Mouse (Mus musculus) layer of hippocampus, adult 8-10 months (tissue): ENCODE measurements around the gene Tcaf3. TPM values are rescaled to one million over a fixed set of nuclear protein-coding genes. Genes with fewer than 3 reads are reported as not detected.

Experiments
- DNase-seq, 2 experiments: peaks; one replicate each; pipeline ENCODE4 v3.0.0; 2022; ENCODE audit warnings: low spot score in 2 of 2
- total RNA-seq, 4 experiments: library from RNA; stranded (reverse); gene quantifications; 2 replicates each; pipeline ENCODE4 v1.2.4; 2022

Gene Tcaf3
- not detected for total RNA-seq

DNA sequence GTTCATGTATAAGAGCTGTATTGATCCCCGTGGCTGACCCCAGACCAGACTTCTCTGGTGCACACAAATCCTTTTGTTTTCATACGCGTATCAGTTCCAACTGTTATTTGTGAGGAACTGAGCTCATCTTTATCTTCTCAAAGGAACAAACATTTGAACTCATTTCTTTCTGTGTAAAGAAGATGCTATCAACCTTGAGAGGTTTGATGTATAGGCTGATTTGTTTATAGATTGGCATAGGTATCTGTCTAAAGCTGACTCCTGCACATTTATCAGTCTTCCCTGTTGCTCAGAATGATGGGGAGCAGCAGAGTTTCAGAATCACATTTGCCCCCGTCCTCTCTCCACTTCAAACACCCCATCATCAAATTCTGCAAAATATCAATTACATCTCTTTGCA is at the start of gene Tcaf3:
TSS of gene Tcaf3 (minus strand) at position 101 of the 400 bp plus-strand sequence.
- DNase-seq = no peak

DNA sequence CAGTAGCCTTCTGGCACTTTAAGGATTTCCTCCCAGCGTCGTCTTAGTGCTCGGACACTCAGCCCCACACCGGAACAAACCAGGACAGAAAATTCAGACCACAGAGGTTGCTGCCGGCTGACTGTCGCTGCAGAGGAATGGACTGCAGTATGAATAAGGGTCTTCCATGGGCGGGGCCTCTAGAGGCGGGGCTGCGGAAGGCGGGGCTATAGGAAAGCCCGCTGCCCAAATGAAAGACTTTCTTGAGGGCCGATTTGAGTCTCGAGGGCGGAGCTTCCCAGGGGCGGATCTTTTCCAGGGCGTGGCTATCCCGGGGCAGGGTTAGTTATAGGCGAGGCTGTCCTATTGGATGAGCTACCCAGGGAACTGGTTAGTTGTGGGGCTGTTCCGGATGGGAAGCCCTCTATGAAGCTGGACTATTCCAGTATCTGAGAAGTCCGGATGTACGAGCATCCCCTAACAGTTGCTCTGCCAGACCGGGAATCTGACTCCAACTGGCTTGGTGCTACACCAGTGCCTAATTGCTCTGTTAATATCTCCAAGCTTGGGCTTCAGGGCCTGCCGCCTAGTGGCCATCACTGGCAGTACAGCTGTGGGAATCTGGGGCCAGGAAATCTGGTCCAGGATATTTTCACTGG is 47.5 kb upstream of the Tcaf3 start, which contains the start of gene Tcaf2:
TSS of gene Tcaf2 (minus strand) at position 343 of the 638 bp plus-strand sequence.
- DNase-seq = peak; percentile 28 to 63

DNA sequence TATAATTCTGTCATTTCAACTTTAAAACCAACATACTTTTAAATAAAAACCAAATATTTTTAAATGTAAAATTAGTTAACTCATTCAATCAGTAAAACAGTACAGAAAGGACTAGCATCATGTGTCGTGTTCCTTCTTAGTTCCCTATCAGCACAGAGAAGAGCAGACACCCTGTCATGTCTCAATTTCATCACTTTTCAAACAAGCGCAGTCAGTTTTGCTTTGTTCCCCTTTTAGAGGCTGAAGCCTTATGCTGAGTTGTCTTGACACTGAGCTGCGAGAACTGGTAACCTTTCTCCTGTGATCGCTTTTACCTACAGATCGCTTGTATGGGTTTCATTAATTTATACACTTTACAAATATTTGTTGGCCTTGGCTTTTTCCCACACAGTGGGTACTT is 36.9 kb upstream of the Tcaf3 start:
- DNase-seq = no peak

DNA sequence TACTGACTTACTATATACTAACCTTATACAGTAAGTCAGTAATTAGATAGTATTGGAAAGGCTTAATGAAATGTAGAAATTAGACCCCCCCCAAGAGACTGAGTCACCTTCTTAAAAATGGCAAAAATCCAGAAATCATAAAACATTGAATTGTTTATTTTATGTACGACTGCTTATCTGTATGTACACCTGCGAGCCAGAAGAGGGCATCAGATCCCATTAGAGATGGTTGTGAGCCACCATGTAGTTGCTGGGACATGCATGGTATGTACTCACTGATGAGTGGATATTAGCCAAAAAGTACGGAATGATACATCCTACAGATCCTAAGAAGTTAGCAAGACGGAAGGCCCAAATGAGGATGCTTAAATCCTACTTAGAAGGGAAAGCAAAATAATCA is 33.9 kb upstream of the Tcaf3 start:
- DNase-seq = no peak

DNA sequence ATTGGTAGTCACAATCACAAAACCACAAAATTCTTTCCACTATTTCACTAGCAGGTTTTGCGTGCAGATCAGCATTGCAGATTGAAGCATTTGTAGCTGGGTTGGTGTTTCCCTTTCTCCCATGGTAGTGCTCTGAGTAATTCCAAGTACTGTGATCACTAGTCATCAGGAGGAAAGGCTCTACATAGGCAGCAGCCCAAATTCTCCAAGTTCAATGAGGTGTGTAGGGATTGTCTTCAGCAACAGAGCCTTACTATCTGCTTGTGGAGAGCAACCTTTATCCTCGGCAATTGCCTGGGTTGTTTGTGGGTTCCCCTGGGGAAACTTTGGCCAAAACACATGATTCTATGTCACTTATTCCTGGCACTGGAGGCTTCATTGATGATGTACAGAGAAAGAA is 19.4 kb upstream of the Tcaf3 start:
- no peak for DNase-seq

DNA sequence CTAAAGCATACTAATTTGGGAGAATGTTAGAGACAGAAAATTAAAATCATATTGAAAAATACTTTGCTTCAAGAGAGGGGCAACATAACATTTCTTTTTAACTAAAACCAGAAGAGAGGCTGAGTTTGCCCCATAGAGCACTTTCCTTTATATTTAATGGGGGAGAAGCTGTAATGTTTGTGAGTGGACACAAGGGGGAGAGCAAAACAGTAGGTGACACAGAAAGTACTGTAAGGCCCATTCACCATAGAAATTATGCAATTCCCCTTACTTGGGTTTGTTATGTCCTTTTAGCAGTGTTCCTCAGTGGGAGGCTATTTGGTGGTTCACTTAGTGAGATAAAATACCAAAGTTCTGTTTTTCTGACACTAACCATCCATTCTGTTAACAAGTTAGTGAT is 14.7 kb upstream of the Tcaf3 start:
- no peak for DNase-seq

DNA sequence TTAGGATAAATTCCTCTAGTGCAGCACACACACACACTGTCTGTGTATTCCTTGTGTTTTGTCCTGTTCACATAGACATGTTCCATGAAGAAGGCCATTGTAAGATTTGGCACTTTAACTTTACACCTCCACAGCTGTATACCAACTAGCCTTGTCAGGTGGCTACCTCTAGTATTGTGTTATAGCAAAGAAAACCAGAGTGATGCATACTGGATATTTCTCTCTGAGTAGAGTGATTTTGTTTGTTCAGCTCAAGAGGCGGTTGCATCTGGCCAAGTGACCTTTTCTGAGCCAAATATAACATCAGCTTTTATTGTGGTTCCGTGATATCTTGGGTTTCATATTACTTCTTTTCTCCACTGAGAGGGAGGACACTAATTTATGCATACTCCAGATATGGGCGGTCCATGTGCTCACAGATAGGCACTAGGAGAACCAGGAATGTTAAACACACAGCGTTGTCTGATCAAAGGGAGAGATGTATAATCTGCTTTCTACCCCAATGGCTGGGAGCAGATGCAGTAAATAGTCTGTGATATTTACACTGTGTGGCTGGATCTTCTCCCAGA is 13.5 kb upstream of the Tcaf3 start:
- DNase-seq = no peak

DNA sequence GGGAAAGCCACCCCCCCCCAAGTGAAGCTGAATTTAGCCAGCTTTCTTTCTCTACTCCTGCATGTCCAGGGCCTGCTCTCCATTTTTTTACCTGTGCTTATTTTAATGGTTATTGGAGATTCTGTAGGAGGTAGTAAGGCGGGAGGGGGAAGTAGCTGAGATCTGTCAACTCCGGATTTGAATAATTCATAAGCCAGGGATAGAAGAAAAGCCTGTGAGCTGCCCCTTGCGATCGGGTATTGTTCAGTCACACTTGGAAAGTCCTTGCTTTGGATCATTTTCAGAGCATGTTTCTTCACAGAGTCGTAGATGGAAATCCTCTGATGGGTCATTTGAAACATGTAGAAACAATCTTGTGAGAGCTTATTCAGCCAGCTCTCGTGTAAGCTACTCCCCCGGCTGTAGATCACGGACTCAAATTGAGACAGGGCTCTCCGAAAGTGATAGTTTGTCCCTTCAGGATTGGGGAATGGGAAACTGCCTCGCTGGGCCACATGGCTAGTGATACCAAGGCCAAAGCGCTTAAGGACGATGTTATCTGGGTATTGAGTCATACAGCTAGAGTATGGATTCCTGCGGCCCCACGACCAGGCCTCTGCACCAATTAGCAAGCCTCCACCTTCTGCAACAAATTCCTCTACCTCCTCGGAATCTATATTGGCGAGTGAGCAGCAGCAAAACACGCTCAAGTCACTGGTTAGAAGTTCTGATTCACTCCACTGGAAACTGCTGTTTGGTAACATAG is 4.2 kb downstream of the Tcaf3 start:
- DNase-seq = no peak

DNA sequence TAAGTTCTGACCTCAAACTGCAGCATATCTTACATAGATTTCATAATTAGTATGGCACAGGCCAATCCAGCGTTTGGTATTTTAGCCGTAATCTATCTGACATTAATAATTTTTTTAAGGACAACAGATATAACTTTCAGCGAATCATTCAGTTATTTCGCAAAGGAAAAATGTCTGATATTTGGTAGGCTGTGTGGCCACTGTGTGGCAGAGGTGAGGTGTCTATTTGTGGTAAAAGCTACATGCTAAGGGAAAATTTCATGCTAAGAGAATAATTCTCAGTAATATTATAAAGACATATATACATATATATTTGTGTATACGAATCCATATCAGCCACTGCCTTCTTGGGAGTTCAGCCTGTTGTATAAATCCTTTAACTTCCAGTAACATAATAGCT is 10.9 kb downstream of the Tcaf3 start:
- DNase-seq = no peak

DNA sequence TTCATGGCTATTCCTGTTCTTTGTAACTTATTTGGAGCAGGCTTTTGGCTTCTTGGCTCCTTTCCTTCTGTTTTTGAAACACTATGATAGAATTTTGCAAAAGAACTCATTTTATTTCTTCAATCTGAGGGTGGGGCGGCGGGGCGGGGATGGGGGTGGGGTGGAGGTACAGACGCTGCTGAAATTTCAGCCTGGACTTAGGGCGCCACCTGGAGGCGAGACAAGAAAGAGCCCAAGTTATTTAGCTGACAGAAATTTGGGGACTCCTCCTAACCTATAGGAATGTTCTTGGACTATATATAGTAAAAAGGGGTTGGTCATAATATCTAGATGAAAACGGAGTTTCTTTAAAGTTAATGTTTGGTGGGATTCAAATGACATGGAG is 14.0 kb downstream of the Tcaf3 start:
- DNase-seq = peak; percentile 10 to 46

DNA sequence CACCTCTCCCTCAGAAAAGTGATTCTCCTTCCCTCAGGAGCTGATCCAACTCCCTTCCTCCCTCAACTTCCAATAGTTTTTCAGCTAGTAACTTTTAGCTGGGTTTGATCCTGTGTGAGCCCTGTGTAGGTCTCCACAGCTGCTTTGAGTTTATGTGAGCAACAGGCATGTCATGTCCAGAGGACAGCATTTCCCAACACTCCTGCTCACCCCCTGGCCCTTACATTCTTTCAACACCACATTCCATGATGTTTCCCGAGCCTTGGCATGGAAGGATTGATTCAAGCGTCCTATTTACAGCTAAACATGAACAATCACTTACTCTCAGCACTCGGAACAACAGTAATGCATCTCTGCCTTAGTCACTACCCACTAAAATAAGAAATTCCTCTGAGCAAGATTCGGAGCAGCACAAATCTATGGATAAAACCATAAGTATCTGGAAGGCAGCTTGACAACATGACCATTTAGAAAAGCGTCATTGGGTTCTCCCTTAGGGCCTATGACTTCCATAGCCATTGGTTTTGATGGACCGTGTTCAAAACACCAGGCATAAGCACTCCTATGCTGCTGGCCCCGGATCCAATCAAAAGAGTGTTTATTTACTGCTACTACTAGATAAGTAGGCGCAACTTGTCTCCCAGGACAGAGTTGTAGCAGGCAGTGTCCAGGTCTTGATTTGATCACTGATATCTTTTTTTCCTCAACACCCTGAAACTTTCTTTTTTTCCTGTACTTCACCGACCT is 14.6 kb downstream of the Tcaf3 start:
- DNase-seq = no peak

DNA sequence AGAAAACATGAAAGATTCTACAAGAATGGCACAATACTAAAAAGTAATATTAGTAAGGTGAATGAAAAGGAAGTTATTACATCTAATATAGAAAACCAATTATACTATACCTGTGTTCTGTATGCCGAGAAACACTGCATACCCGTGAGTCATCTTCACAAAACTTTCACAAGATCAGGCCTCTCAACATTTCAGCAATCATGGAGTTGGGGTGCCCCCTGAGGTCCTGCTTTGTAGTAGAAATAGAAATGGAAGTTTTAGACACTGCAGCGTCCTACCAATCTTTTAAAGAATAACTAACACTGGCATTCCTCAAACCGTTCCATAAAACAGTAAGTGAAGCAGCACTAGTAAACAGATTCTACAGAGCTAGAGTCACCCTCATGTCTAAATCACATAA is 18.8 kb downstream of the Tcaf3 start:
- DNase-seq = no peak

DNA sequence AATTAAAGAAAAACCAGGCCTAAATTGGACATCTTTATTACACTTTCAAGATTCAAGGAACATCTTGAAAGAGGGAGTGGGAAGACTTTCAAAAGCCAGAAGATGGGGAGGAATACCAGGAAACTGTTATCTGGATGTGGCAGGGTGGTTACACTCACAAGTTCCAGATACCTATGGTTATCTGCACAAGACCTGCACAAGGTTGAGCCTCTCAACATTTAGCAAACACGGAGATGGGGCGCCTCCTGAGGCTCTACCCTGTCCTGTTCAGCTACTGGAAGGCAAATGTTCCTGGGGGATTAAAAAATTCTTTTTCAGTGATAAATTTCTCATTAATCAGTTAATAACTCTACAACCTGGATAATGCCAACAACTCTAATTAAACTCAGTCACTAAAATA is 20.1 kb downstream of the Tcaf3 start:
- DNase-seq = no peak

DNA sequence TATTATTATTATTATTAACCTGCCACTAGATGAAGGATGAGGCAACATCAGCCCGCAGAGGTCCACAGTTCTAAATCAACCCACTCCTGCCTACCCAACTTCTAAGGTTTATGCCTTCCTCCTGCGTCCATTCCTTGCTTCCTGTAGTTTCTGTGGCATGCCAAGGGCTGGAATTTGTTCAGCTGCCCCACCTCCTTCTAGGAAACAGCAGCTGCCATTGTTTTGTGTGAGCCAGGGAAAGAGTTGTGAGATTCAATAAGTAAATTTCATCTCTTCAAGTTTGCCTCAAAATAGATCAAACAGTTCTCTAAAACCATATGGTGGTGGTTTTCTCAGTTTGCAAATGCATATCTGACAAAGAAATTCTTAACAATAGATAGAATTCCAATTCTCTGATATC is 29.3 kb downstream of the Tcaf3 start:
- no peak for DNase-seq

DNA sequence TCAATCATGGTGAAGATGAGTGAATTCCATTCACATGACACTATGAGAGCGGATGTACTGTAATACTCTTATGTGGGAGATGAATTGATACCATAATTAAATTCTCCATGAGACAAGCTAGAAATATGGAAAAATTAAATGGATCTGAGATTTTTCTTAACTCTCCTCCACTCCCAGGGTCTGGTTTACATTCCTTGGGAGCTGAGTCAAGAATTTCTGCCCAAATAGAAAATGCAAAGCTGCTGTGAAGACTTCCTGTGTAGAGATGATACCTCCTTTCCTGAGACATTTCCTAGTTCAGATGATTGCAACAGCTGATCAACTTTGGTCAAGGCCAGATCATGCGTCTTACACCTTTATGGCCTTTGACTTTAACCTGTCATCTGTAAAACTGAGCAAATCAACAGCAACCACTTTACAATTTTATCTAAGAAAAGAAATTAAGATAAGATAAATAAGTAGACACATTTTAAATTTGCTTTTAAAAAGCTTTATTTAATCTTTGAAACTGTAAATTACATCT is 31.4 kb downstream of the Tcaf3 start:
- no peak for DNase-seq

DNA sequence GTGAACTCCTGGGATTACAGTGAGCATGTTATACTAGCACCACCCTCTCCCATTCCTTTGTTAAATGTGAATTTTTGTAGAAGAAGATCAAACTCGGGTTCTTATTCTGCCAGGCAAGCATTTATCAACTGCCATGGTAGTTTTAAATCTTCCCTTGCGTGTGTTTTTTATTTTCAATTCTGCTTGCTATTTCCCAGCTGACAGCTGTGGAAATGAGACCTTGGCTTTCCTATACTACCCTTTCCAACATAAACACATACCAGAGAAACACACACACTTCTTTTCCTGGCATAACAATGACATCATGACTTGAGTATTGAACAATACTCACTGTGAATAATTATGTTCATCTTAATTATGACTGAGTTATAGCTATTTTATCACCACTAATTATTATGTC is 35.2 kb downstream of the Tcaf3 start:
- no peak for DNase-seq

DNA sequence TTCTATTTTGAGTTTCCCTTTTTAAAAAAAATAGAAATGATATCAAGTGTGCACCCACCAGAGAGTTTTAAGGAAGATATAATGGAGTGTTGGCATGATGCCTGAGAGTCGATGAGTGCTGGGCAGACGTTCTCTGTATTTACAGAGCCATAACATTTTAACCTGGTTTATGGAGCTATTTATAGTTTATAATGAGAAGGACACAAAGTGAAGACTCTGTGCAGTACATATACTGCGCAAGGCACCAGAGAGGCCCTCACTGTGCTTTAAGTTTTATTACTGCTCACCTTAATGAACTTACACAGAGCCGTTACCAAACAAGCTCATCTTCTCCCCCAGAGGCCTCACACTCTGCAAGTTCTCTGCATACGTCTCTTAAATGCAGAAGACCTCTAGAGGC is 36.6 kb downstream of the Tcaf3 start:
- no peak for DNase-seq

DNA sequence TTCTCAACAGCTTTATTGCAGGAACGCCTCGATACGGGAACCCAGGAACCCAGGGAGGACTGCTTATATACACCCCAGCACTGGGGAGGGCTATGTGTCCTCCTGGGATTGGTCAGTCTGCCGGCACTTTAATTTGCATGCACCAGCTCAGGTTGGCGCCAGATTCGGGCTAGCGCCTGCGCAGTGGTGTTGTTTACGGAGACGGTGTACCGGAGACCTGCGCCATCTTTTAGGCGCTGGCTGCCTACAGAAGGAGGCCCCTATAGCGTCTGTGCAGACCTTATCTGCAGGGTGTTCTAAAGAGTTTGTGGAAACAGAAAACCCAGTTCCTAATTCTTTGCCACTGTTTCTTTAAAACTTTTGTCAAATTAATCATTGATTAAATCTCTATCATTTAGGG is 38.9 kb downstream of the Tcaf3 start:
- DNase-seq = no peak

DNA sequence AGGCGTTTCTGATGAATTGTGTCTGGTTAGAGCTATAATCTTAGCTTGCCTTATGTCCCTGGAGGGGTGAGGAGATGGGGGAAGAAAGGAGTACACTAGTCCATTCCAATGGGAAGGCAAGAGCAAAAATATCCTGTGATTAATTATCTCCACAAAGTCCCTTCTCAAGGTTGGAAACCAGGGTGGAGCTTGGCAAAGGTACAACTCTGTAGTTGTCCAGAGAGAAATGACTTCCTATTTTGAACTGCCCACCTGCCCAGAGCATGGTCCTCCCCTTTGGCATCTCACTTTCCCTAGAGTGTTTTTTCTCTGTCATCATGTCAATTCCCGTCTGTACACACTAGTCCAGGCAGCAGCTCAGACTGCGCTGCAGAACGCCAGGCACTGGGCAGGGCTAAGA is 50.0 kb downstream of the Tcaf3 start, which contains the start of gene Olfr455:
TSS of gene Olfr455 (minus strand) at position 127 of the 400 bp plus-strand sequence.
- DNase-seq = no peak

DNA sequence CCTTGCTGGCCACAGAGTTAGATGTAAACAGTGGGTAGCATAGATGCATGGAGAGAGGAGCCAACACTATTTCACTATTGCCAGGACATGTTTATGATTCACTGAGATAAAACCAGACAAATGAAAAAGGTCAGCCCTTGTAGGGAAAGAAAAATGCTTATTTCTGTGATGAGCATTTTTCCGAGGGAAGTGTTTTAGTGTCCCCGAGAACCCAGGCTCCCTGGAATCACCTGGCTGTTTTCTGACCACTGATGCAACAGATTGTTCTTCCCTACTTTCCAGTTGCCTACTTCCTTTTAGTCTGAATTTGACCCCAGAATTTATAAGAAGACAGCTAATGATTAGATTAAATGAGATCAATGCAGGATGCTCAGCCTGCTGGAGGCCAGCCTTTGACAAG is 51.3 kb downstream of the Tcaf3 start:
- no peak for DNase-seq

DNA sequence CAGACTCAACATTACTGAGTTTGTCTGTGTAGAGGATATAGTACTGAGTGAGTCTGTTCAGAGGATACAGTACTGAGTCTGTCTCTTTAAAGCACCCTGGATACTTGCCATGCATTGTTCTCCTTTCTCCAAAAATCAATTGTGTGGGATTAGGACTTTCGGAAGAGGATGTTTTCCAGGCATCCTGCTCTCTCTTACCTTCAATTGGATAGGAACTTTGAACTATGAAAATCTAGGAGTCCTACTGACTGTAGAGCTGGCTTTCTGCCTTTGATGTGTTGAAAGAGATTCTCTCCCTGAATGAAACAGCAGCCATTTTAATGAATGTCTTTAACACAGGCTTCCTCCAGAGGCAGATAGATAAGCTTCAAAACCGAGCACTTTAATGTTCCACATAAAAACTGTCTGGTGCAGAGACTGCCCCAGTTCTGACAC is 52.0 kb downstream of the Tcaf3 start:
- DNase-seq = no peak

DNA sequence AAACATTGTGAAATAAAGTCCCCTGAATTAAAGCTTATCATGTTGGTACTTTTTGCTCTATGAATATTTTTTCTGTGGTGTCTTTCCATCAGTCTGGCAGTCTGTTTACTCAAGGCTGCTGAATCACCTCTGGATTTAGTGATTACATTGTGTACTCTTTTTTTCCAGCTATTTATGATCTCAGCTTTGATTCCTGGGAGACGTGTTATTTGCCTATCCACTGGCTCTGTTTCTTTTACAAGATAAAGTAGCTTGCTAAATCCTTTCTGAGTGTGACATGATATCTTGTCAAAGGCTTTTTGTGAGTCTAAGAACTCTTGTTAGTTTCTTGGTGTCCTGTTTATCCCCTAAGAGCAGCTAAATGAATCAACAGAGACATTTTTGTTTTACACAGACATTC is 52.6 kb downstream of the Tcaf3 start:
- no peak for DNase-seq
